Mouse (Mus musculus) kidney, adult 11 months (tissue): ENCODE measurements around the gene Gm13290.
"Not testable (repeated sequence)": the region's sequence is repeated elsewhere in the genome, so short reads cannot be mapped to it uniquely, and the experiment has no call there.

ENCODE experiments used
- DNase-seq: peaks from one replicate; pipeline ENCODE4 v3.0.0; 2022

Gm13290 gene

DNA sequence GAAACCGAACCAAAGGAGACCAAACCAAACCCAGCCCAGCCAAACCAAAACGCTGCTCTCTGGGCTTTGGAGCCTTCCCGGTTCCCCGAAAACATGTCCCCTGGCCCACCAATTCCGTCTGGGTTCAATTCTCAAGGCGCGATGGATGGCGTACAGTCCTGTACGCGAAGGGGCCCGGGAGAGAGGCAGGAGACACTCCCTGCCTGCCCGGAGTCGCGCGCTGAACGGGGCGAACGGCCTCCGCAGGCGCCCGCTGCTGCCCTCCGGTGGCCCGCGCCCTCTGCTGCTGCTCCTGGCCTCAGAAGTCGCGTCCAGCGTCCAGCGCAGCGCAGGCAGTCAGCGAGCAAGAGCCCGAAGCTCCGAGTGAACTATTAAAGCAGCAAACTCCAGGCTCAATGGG is at the start of gene Gm13290:
Gene Gm13290 (plus strand): TSS at position 301 of the 400 bp plus-strand sequence.
- not testable (repeated sequence) for DNase-seq

DNA sequence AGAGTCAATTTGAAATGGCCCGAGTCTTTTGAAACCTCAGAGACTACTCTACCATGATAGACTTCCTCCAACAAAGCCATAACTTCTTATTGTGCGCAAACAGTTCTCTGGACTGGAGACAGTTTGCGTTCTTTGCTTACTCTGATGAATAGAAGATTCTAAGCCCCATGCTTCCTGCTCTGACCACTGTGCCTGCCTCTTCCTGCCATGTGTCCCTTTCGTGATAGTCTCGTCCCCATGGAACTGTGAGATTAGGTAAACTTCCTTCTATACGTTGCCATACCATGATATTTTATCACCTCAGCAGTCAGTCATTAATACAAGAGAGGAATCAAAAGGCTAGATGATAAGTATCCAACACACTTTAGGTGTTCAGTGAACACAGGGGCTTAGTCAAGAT is 46.9 kb upstream of the Gm13290 start:
- DNase-seq: no peak

GRCm38 (mm10) chr4:88727324-88727723 is 46.3 kb upstream of the Gm13290 start:
- no peak for DNase-seq

DNA sequence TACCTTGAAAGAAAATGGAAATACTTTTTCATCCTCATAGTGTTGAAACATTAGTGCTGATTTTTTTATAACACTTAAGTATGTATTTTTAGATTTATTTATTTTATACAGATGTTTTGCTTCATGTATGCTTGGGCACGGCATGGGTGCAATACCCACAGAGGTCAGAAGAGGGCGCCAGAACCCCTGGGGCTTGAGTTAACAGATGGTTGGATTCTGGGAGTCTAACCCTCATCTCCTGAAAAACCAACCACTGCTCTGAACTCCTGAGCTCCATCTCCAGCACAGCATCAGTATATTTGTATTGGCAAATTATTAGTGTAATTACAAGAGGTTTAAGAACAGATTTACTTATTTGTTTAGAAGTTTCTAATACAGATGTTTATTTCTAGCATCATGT is 35.2 kb upstream of the Gm13290 start:
- peak; percentile 55 for DNase-seq

DNA sequence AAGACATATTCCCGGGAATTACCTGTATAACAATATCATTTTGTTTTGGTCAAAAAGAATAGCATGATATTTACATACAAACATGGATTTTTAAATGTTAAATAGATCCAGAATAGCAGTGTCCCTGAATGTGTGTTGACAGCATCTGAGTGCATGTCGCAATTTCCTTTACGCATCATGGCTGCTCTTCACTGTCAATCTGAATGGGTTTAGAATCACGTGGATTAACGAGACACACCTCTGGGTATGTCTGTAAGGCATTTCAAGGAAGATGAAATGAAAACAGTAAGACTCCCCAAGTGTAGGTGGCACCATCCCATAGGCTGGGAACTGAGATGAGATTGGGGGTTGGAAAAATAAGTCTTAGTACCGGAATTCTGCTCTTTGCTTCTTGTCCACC is 34.6 kb upstream of the Gm13290 start:
- DNase-seq: no peak

- no peak for DNase-seq
Observed at GRCm38 (mm10) chr4:88741426-88741825, 32.2 kb upstream of the Gm13290 start.

DNA sequence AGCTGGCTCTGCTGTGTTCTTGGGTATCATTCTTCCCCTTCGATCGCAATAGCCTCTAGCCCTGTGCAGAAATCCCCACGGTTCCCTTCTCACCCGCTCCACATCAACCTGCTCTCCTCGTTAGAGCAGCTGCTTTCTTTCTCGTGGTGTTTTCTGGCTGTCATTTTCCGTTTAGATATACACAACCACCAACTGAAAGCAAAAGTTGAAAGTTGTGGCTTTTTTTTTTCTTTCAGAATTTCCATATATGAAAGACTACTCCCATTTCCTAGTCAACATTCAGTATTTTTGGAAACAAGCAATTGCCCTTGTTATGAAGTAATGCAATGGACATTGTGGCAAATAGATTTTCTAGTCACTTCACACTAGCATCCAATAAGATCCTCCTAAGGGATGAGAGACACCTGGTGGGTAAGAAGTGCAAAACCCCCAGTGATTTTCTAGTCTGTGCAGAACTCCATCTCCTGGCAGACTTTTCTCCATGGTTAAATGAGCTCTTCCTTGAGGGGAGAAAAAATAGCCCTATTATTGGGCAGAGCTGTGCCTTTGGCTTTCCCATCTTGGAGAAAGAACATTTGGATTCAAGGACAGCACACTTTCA is 30.8 kb upstream of the Gm13290 start:
- DNase-seq: no peak

GRCm38 (mm10) chr4:88744207-88744606 is 29.4 kb upstream of the Gm13290 start:
- no peak for DNase-seq

DNA sequence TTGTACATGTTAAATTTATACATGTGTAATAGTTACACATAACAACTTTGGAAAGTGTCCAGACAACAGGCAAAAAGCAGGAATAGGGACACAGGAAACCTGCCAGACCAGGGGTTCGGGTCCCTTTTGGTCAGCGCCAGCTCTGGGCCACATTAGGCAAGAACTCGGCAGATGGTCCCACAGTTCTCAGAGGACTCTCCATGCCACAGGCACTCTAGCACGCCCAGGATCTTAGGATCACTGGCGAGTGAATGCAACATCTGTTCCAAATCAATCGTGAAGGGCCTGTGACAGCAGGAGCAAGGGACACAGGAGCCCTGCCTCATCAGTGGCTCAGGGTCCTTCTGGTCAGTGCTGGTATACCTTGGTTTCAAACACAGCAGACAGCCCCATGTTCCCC is 23.7 kb upstream of the Gm13290 start:
- no peak for DNase-seq

DNA sequence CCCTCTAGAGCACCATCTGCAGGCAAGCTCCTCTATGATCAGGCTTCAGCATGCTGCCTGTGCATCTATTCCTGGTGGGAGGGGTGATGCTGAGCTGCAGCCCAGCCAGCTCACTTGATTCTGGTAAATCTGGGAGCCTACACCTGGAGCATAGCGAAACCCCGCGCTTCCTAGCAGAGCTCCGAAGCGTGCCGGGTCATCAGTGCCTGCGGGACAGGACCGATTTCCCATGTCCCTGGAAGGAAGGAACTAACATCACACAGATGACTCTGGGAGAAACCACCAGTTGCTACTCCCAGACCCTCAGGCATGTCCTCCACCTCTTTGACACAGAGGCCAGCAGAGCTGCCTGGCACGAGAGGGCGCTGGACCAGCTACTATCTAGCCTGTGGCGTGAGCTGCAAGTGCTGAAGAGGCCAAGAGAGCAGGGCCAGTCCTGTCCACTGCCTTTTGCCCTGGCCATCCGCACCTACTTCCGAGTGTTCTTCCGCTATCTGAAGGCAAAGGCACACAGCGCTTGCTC is 18.8 kb upstream of the Gm13290 start, which contains the start of gene Gm13271:
Gene Gm13271 (plus strand): TSS at position 51 of the 523 bp plus-strand sequence.
- DNase-seq: peak; percentile 79

- not testable (repeated sequence) for DNase-seq
Observed at GRCm38 (mm10) chr4:88756581-88757513, 16.8 kb upstream of the Gm13290 start.

GRCm38 (mm10) chr4:88757628-88758031 is 16.0 kb upstream of the Gm13290 start:
- DNase-seq: peak; percentile 94

DNA sequence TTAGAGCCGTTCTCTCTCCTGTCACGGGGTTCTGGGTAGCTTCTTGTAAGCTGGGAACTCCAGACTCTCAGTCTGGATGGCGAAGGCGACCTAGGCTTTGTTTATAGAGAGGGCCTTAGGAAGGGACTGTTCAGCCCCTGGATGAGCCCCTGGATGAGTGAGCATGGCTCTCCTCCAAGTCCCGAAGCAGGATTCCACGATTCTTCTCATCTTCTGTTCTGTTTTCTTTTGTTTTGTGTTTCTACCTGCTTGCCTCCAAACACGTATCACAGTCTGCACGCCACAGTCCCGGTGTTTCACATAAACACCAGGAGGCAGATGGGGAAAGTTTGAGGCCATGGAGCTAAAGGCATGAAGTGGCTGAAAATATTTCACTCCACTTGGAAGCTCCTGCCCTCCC is 14.9 kb upstream of the Gm13290 start:
- DNase-seq: peak; percentile 23

DNA sequence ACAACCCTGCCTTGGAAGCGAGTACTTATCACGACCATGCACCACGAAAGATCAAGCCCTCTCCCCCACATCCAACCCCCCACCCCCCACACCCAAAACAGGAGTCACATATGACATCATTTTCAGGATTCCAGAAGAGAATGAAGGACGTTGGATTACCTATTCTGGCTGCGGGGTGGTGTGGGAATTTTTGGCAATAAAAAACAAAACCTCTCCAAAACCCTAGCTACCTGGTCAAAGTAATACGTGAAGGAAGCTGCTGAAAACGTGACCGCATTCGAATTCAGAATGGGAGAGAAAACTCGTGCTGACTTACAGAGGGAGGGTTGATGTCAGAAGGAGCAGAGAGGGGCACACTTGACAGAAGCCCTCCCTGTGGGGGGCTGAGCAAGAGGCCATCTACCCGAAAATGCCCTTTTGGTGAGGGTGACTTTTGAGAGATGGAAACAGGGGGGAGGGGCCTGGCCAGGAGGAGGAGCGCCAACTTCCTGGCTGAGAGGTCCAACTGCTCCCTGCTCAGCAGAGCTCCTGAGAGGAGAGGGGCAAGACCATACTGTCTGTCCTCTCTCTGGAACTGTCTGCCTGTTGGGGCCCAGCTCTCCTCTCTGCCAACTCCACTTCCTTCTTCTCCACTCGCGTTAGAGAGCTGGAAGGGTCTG is 13.9 kb upstream of the Gm13290 start, which contains the start of gene Gm13283:
Gene Gm13283 (plus strand): TSS at position 510 of the 659 bp plus-strand sequence.
- DNase-seq: peak; percentile 37

- DNase-seq: peak; percentile 87
Observed at GRCm38 (mm10) chr4:88760431-88760830, 13.2 kb upstream of the Gm13290 start.

- peak; percentile 69 for DNase-seq
Observed at GRCm38 (mm10) chr4:88761776-88762175, 11.9 kb upstream of the Gm13290 start.

- peak; percentile 31 for DNase-seq
Observed at GRCm38 (mm10) chr4:88762341-88762740, 11.3 kb upstream of the Gm13290 start.

- DNase-seq: peak; percentile 82
Observed at GRCm38 (mm10) chr4:88763384-88764018, 10.1 kb upstream of the Gm13290 start.

DNA sequence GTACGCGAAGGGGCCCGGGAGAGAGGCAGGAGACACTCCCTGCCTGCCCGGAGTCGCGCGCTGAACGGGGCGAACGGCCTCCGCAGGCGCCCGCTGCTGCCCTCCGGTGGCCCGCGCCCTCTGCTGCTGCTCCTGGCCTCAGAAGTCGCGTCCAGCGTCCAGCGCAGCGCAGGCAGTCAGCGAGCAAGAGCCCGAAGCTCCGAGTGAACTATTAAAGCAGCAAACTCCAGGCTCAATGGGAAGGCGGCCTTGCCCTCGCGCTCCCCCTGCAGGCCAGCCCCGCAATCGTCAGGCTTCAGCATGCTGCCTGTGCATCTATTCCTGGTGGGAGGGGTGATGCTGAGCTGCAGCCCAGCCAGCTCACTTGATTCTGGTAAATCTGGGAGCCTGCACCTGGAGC is 3.0 kb downstream of the Gm13290 start, which contains the start of gene Gm13289:
Gene Gm13289 (plus strand): TSS at position 301 of the 400 bp plus-strand sequence.
- DNase-seq: not testable (repeated sequence)

DNA sequence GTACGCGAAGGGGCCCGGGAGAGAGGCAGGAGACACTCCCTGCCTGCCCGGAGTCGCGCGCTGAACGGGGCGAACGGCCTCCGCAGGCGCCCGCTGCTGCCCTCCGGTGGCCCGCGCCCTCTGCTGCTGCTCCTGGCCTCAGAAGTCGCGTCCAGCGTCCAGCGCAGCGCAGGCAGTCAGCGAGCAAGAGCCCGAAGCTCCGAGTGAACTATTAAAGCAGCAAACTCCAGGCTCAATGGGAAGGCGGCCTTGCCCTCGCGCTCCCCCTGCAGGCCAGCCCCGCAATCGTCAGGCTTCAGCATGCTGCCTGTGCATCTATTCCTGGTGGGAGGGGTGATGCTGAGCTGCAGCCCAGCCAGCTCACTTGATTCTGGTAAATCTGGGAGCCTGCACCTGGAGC is 5.9 kb downstream of the Gm13290 start, which contains the start of gene Gm13272:
Gene Gm13272 (plus strand): TSS at position 301 of the 400 bp plus-strand sequence.
- DNase-seq: not testable (repeated sequence)

- peak; percentile 8 for DNase-seq
Observed at GRCm38 (mm10) chr4:88780320-88780719, 6.7 kb downstream of the Gm13290 start.

DNA sequence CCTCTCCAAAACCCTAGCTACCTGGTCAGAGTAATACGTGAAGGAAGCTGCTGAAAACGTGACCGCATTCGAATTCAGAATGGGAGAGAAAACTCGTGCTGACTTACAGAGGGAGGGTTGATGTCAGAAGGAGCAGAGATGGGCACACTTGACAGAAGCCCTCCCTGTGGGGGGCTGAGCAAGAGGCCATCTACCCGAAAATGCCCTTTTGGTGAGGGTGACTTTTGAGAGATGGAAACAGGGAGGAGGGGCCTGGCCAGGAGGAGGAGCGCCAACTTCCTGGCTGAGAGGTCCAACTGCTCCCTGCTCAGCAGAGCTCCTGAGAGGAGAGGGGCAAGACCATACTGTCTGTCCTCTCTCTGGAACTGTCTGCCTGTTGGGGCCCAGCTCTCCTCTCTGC is 8.2 kb downstream of the Gm13290 start, which contains the start of gene Ifnz:
Gene Ifnz (plus strand): TSS at position 301 of the 400 bp plus-strand sequence.
- not testable (repeated sequence) for DNase-seq
